Mouse (Mus musculus): Measurements from ENCODE around the gene Ralgds.
"Not testable (repeated sequence)": the region's sequence is repeated elsewhere in the genome, so short reads cannot be mapped to it uniquely, and the experiment has no call there.

The Ralgds gene

DNA sequence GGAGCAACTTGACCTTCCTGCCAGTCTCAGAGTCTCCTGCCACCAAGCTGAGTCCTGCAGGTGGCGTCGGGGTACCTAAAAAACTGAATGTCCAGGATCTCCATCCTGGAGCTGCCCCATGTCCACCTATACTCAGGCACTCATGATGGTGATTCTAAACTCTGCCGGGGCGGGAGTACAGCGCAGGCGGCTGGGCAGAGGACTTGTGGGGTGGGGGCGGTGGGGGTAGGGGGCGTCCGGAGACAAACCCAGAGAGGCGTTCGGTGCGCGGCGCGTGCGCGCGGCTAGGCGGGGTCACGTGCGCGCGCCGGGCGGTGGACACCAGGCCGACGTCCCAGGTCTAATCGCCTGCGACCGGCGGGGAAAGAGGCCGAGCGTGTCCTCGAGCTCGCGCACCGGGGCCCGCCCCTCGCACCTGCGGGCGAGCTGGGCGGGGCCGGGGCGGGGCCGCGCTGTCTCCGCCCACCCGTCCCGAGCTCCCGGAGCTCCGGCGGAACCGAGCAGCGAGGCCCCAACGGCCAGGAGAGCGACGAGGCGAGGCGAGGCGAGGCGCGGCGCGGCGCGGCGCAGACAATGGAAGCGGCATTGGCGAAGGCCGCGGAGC, at the start of gene Ralgds:
Ralgds (plus strand) TSS at position 328 of the 604 bp plus-strand sequence.
- peak; percentile 85 for DNase-seq (ENCODE audit: low read depth, low spot score)

DNA sequence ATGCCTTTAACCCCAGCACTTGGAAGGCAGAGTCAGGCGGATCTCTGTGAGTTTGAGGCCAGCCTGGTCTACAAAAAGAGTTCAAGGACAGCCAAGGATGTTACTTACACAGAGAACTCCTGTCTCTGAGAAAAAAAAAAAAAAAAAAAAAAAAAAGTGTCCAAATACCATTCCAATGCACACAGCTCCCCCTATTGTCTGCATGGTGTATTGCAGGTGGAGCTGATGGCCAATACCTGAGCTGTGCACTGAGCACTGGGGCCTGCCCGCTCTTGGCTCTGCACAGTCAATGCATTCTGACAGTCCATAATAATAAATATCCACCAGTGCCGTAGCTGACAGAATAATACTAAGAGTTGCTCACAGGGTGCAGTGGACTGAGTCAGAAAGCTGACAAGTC, 49.0 kb upstream of the Ralgds start:
- peak; percentile 87 for DNase-seq (ENCODE audit: low read depth, low spot score)

DNA sequence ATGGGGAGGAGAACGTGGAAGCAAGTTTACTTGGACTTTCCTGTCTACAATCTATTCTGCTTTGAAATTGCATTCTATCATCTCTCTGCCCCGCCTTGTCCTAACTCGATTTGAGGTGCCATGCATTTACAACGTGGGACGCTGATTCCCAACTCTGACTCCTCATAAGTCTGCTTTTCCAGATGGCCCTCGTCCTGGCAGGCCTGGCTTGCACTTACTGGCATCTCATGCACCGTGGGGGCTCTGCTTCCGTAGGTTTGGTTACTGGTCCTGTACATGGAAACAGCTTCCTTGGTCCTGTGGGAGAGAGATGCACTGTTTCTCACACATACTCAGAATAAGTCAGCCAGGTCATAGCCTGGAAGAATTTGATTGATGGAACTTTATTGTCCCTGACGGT, 48.0 kb upstream of the Ralgds start:
- DNase-seq (ENCODE audit: low read depth, low spot score): no peak

DNA sequence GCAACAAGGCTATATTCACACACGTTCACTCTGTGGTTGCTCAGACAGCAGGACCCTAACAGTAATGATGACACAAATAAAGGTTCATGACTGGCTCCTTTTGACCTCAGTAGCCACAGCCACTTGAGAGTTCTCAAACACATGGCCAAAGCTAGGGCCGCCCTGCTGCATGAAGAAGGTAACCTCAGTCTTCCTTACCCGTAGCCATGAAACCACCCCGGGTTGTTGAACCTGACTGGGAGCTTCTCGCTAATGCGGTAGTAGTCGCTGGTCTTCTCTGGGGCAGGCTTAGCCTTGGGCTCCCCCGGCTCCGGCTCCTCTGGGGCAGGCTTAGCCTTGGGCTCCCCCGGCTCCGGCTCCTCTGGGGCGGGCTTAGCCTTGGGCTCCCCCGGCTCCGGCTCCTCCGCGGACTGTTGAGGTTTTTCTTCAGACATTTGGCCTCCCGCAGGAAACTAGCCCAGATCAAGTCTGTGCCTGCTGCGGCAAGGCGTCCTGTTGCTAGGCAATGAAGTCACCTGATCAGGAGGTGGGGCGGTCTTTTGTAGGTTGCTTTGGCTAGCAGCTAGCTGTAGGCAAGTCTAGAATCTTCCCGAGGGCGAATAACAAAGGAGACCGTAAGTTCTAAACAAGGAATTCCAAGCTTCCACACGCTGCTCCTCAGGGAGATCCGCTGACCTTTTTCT, 46.9 kb upstream of the Ralgds start, which contains the start of gene 1700007K13Rik:
1700007K13Rik (minus strand) TSS at position 497 of the 683 bp plus-strand sequence.
- DNase-seq (ENCODE audit: low read depth, low spot score): peak; percentile 85

DNA sequence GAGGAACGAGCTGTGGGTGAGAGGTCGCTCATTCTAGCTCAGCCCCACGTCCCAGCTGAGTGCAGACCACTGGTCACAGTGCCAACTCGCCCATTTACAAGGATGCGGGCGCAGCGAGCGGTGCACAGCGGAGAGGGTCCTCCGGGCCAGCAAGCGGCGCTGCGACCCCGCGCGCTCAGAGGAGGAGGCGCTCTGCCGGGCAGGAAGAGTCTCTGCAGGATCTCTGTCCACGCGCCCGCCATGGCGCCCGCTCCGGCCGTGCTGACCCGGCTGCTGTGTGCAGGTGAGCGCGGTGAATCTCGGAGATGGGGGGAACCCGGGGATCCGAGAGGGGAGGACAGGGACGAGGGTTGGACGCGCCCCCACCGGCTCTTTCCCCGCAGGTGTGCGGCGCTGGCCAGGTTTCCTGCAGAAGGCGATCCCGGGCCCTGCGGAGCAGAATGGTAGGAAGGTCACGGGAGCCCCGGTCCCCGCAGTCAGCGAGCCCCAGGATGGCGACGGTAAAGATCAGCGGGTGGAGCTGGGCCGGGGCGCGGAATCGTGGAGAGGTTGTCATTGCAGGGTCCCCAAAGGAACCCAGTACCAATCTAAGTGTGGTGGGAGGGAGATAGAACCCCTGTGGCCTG, 45.0 kb upstream of the Ralgds start, which contains the start of gene Mrps2:
Mrps2 (plus strand) TSS at position 207 of the 626 bp plus-strand sequence.
- peak; percentile 90 for DNase-seq (ENCODE audit: low read depth, low spot score)

DNA sequence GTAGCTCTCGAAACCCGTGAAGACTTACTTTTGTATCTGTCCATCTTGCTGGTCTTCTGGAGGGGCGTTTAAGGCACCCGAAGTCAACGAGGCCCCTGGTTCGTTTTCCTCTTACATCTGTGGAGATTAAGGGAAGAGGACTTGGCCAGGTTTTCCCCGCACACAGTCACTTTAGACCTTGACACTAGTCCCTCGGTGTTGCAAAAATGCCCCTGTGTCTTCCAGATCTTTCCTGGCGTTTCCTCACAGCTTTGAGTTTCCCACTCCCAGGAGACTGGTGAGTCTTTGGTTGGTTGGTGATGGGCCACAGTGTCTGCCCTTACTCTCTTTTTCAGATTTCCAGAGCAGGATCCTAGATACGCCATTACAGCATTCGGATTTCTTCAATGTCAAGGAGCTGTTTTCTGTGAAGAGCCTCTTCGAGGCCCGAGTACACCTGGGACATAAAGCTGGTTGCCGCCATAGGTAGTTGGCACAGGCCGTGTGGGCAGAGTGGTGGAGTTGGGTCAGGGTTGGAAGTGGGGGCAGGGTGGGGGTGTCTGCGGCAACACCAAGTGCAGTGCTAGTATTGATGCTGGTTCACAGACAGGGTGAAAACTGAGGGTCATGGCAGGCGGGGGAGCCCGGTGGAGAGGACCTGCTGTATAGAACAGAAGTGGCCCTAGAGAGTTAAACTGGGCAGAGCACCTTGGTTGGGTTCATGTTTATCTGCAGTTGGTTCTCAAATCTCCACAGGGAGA, 44.3 kb upstream of the Ralgds start:
- no peak for DNase-seq (ENCODE audit: low read depth, low spot score)

DNA sequence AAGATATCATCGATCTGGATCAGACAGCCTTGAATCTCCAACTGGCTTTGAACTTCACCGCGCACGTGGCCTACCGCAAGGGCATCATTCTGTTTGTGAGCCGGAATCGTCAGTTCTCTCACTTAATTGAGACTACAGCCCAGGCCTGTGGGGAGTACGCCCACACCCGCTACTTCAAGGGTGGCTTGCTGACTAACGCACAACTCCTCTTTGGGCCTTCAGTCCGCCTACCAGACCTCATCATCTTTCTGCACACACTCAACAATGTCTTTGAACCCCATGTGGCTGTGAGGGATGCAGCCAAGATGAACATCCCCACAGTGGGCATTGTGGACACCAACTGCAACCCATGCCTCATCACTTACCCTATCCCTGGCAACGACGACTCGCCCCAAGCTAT, 43.5 kb upstream of the Ralgds start:
- DNase-seq (ENCODE audit: low read depth, low spot score): no peak

DNA sequence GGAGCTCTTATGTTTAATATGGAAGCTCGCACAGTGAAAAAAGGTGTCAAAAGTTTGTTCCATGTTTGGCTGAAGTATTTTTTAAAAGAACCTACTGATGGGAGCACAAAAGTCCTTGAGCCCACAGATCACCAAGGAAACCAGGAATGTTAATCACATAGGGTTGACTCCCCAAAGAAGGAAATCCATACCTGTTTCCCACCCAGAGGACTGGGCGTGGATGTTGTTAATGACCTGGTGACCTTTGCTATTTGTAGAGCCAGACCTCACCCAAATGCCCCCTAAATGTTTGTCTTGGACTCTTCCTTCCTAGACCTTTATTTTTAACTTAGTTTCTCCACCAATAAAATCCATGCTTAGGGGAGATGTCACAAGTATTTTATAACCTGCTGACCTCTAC, 42.3 kb upstream of the Ralgds start:
- no peak for DNase-seq (ENCODE audit: low read depth, low spot score)

DNA sequence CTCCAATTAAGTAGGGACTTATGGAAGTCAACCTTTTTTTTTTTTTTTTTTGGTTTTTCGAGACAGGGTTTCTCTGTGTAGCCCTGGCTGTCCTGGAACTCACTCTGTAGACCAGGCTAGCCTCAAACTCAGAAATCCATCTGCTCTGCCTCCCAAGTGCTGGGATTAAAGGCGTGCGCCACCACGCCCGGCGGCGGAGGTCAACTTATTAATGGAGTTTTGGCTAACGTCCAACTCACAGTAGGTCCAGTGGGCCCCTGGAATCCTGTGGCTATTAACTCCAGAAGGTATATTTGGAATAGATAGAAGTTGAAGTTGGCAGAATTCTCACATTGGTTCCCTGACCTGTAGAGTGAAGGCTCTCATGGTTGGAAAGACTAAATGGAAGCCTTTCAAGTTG, 40.9 kb upstream of the Ralgds start:
- not testable (repeated sequence) for DNase-seq (ENCODE audit: low read depth, low spot score)

DNA sequence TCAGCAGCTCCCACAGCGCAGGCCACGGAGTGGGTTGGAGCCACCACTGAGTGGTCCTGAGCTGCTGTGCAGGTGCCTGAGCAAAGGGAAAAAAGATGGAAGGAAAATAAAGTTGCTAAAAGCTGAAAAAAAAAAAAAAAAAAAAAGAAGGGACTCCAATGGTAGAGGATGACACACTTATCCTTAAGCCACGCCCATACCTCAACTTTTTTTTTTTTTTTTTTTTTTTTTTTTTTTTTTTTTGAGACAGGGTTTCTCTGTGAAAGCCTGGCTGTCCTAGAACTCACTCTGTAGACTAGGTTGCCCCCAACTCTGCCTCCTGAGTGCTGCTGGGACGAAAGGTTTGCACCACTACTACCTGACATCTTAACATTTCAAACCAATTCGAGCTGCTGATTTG, 34.9 kb upstream of the Ralgds start:
- not testable (repeated sequence) for DNase-seq (ENCODE audit: low read depth, low spot score)

DNA sequence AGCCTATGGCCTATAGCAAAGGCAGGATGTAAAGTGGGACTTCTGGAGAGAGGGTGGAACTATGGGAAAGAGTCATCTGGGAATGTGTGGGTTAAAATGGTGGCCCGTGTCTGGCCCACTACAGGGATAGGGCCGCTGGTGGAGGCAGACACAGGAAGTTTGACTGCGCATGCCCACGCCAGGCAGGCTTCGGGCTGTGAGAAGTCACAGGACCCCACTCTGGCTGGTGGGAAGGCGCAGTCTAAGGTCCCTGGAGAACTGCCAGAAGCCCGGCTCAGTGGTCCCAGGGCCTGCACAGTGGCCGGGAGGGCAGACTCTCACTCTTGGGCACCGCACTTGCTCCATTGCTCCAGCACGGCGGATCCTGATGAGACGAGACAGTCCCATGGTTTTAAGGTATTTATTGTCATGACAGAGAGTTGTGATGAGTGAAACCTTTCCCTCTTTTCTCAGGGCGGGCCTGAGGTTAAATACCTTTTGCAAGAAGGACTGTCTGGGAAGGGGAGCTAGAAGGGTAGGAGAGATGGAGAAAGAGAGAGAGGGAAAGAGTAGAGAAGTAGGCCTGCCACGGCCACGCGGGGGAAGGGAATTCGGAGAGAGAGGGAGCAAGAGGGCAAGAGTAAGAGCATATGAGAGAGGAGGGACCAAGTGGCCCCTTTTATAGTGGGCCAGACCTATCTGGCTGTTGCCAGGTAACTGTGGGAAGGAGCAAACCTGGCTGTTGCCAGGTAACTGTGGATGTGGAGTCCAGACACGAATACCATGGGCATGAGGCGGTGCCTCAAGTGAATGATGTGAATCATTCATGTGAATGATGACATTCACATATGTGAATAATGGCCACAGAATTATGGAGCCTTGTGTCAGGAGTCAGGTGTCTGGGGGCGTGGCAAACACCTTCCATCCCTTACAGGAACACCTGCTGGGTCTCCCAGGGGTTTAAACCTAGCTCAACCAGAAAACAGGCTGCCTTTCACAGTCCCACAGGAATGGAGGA, 33.4 kb upstream of the Ralgds start:
- DNase-seq (ENCODE audit: low read depth, low spot score): no peak

DNA sequence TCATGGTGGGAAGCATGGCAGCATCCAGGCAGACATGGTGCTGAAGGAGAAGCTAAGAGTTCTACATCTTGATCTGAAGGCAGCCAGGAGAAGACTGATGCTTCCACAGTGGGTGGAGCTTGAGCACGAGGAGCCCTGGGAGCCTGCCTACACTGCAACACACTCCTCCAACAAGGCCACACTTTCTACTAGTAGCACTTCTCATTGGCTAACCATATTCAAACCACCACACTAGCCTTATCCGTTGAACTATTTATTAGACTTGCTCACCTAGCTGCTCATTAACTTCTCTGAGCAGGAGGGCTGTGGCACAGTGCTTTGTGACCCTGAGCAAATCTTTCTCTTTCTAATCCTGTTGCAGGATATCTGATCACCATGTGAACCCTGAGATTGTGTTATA, 29.1 kb upstream of the Ralgds start:
- no peak for DNase-seq (ENCODE audit: low read depth, low spot score)

DNA sequence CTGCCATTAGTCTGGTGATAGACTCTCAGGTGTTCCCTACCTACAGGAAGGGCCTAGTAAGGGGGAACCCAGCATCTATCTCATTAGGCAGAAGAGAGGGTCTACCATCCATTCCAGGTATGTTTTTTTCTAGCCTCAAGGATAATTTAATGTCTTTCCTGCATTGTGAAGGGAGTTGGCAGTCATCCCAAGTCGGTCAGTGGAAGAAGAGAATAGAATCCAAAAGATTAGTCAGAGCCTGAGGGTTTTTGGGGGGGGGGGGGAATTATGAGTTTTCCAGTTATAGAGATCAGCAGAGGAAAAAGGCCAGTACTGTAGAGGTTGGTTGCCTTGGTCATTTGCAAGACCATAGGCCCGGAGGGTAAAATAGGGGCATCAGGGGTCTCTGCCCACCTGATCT, 18.4 kb upstream of the Ralgds start:
- no peak for DNase-seq (ENCODE audit: low read depth, low spot score)

DNA sequence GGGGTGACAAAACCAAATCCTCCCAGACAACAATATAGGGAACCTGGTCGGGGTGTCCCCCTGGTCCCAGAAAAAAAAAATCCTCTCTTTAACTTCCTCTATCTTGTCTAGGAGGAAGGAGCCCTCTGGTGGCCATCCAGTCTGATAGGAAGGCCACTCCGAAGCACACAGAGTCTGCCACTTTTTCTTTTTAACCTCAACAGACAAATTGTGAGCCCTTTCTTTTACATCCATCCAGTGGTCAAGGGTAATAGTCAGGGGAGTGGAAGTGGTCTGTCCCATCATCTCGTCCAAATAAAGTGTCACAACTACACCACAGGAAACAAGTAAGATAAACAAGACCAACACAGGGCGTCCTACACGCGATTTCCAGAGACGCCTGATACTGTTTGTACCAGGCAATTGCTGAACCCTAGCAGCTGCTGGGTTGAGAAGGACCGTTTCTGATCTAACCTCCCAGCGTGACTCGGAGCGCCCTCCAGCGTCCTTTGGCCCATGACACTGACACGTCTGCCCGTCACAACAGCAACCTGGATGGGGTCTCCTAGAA, 17.6 kb upstream of the Ralgds start:
- DNase-seq (ENCODE audit: low read depth, low spot score): peak; percentile 29

DNA sequence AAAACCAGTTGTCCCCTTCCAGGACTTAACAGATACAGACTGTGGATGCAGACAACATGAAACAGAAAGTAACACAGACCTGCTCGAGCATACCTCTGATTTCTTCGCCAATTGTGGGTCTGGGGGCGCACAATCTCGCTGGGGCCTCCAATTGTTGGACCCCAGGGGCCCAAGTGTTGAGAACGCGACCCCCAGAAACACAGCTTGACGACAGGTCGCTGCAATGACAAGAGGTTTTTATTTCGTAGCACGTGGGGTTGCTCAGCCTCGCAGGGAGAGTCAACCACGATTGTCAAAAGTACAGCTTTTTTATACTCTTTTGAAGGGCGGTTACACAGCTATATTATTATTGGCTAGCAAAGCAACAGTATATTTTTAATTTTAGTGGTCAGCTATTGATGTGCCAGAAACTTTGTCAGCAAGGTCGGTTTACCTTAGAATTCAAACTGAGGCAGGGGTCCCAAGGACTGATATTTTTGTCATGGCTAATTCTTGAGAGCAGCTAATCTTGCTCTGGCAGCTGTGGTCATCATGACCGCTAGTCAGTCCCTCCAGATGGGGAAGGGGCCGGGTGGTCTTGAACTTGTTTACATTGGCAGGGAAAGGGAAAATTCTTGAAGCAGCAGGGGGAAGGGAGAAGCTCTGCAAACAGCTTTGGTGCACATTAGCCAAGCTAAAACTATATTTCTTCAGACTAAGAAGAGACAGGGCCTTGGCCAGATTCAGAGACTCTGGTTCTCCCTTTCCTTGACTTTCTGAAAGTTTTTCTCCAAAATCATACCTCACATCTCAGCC, 16.9 kb upstream of the Ralgds start:
- no peak for DNase-seq (ENCODE audit: low read depth, low spot score)

DNA sequence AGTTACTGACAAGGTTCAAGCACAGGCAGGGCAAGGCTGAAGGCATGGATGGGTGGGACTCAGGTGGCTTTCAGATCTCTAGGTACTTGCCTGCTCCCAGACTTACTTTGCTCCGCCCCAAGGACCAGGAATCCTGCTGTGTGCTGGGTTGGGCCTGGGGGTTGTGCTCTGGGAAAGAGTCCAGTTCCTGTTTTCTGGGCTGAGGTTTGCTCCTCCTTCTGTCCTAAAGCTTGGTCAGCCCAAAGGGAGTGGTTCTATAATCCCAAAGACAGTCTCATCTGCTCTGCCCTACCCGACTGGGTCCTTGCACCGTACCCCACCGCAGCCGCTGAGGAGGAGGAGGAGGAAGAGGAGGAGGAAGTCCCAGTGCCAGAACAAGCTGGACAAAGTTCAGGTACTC, 16.3 kb upstream of the Ralgds start, which contains the start of gene Gbgt1:
Gbgt1 (plus strand) TSS at position 221 of the 400 bp plus-strand sequence.
- no peak for DNase-seq (ENCODE audit: low read depth, low spot score)

DNA sequence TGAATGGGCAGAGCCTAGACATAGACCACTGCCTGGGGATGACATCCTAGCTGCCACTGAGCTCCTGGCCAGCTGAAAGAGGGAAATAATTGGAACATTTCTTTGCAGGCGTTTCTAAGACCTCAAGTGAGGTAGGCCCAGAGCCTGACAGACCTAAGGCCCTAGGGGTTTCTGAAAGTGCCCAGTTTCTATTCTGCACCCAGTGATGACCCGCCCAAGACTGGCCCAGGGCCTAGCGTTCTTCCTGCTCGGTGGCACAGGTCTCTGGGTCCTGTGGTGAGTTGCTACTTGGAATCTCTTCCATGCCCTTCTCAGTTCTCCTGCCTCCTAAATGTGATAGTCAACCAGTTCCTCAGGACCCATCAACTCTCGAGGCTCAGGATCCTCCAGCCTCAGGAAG, 15.4 kb upstream of the Ralgds start:
- DNase-seq (ENCODE audit: low read depth, low spot score): no peak

DNA sequence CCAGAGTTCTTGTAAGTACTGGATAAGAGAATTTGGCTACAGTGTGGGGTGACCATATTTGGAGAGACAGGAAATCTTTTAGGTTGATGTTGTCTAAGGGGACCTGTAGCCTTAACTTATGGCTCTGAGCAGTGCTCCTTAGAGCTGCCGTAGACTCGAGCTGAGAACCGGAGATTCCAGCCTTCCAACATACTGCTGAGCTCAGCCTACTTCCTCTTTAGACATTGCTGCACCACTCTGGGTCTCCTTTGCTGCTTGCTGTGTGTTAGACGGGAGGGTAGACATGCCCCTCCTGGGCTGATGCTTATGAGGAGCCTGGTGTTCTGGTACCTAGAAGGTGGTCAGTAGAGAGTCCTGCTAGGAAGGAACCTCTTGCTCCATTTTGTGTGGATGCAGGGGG, 14.5 kb upstream of the Ralgds start:
- DNase-seq (ENCODE audit: low read depth, low spot score): no peak

DNA sequence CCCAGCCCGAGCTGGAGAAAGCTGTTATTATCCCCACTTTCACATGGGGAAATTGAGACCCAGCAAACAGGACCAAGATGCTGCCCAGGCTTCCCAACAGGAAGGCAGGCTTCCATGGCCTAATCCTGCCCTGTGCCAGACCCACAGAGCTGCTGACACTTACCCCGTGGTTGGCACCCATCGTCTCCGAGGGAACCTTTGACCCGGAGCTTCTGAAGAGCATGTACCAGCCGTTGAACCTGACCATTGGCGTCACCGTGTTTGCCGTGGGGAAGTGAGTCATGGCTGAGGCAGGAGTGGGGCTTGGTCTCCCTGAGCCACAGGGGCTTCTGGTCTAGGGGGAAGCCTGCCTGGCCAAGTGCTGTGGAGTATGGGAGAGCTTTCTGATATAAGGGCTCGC, 9.9 kb upstream of the Ralgds start:
- no peak for DNase-seq (ENCODE audit: low read depth, low spot score)

DNA sequence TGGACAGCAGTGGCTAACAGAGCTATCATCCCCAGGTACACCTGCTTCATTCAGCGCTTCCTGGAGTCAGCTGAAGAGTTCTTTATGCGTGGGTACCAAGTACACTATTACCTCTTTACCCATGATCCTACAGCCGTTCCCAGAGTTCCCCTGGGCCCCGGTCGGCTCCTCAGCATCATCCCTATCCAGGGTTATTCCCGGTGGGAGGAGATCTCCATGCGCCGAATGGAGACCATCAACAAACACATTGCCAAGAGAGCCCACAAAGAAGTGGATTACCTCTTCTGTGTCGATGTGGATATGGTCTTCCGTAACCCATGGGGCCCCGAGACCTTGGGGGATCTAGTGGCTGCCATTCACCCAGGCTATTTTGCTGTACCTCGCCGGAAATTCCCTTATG, 8.2 kb upstream of the Ralgds start:
- no peak for DNase-seq (ENCODE audit: low read depth, low spot score)
